Mouse (Mus musculus): ENCODE data around the gene Rlf. TPM values are rescaled to one million over a fixed set of nuclear protein-coding genes. Genes with fewer than 3 reads are reported as not detected.
A peak's percentile ranks its signal among the peaks of the same experiment; 100 is the strongest.
"Not testable (repeated sequence)": the region's sequence is repeated elsewhere in the genome, so short reads cannot be mapped to it uniquely, and the experiment has no call there.

Gene Rlf
- total RNA-seq, 4 experiments from 2014 or later: 7.6 to 9.3 (median 8.5) TPM

DNA sequence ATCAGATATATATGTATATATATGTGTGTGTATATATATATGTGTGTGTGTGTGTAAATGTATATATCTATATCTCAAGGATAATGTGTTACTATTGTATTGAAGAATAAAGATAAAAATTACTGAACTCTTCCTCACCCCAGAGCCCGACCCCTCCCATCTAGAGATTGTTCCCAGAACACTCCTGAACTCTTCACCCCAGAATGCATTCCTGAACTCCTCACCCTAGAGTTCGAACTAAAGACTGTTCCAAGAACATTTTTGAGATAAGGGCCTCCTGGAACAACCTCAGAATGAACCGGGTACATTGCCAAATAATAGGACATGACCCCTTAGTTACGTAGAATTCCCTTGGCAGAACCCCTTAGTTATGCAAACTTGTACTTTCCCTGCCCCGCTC, 48.2 kb downstream of the Rlf start:
- DNase-seq (ENCODE audit: low spot score in 2 of 2): not testable (repeated sequence)

DNA sequence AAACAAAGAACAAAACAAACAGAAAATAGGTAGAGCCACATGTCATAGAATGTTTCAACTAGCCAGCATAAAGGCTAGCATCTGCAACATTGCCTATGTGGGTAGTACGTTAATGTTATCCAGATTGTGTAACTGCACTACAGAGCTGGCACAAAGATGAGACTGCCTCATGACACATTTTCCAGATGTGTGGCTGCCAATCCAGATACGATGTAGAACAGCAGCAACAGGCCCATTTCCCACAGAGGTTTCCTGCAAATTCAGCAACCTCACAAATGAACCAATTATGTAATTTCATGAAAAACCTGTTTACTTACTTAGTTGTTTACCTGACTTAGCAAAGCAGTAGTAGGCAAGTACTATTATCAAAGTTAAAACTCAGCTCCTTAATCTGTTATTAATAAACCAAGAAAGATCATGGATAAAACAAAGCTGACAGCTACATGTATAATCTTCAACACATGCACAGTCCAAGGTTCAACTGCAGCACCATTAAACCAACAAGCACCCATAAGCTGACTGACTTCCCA, 51.3 kb downstream of the Rlf start:
- no peak for DNase-seq (ENCODE audit: low spot score in 2 of 2)

DNA sequence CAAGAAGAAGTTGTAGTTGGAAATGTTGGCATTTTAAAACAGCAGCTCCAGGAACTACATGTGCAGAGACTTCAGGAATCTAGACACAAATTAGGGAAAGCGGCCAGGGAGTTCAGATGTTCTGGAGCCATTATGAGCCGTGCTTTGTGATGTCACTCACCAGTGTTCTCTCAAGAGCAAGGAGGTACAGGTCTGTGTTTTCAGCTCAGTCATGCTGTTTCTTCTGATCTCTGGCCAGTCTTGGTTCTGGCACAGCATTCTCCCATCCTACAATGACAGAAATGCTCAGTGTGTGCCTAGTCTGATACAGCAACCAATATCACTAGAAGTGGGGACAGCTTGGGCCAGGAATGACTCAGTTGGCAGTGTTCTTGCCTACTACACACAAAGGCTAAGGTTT, 105.8 kb downstream of the Rlf start, which contains the start of gene Tmco2:
Gene Tmco2, minus strand, starts transcription at position 101 of the 400 bp plus-strand sequence.
- DNase-seq (ENCODE audit: low spot score in 2 of 2): no peak

- no peak for DNase-seq (ENCODE audit: low spot score in 2 of 2)
Observed at GRCm38 (mm10) chr4:121103304-121103703, 111.6 kb downstream of the Rlf start.

GRCm38 (mm10) chr4:121097650-121098378, 117.1 kb downstream of the Rlf start, which contains the start of gene Zmpste24:
Zmpste24 (minus strand) TSS chr4:121098241.
- DNase-seq (ENCODE audit: low spot score in 2 of 2): peak; percentile 61 to 66

Other genes with a start within 250 kb of the Rlf start
- gene Smap2, start 197.8 kb downstream of the Rlf start, total RNA-seq (2022): 10 to 100 TPM; 11.5 to 15.2 (median 14.0) TPM
- under 1 TPM in 2 of 4 experiments, not detected in 2; 0.13 to 0.44 TPM for gene Col9a2, start 175.7 kb downstream of the Rlf start, total RNA-seq (2022)
- gene Zmpste24, start 116.8 kb downstream of the Rlf start, total RNA-seq (2022): 10 to 100 TPM; 18.3 to 22.8 (median 18.8) TPM
- gene Tmco2, start 105.9 kb downstream of the Rlf start, total RNA-seq (2022): not detected
- under 1 TPM in 1 of 4 experiments, not detected in 3; 0.29 TPM for gene Gm12888, start 109.8 kb upstream of the Rlf start, total RNA-seq (2022)
- not detected for gene Gm12886, start 208.0 kb upstream of the Rlf start, total RNA-seq (2022)